Mouse (Mus musculus): ENCODE results near the gene Gast.
"Not testable (repeated sequence)": the region's sequence is repeated elsewhere in the genome, so short reads cannot be mapped to it uniquely, and the experiment has no call there.

Gast gene

GRCm38 (mm10) chr11:100361059-100361458 lies 26.9 kb downstream of the Gast start:
- not testable (repeated sequence) for DNase-seq (ENCODE audit: low spot score in 2 of 2)

- DNase-seq (ENCODE audit: low spot score in 2 of 2) = peak; percentile 85 to 88
Measured at GRCm38 (mm10) chr11:100362209-100362978, 28.2 kb downstream of the Gast start.

- peak; percentile 70 to 73 for DNase-seq (ENCODE audit: low spot score in 2 of 2)
Measured at GRCm38 (mm10) chr11:100362979-100363562, 28.9 kb downstream of the Gast start.

GRCm38 (mm10) chr11:100369145-100369544 lies 34.9 kb downstream of the Gast start:
- no peak for DNase-seq (ENCODE audit: low spot score in 2 of 2)

GRCm38 (mm10) chr11:100369822-100370221 lies 35.6 kb downstream of the Gast start:
- no peak for DNase-seq (ENCODE audit: low spot score in 2 of 2)

- no peak for DNase-seq (ENCODE audit: low spot score in 2 of 2)
Measured at GRCm38 (mm10) chr11:100371981-100372558, 37.9 kb downstream of the Gast start.

GRCm38 (mm10) chr11:100375127-100375526 lies 40.9 kb downstream of the Gast start:
- no peak for DNase-seq (ENCODE audit: low spot score in 2 of 2)

- no peak for DNase-seq (ENCODE audit: low spot score in 2 of 2)
Measured at GRCm38 (mm10) chr11:100376005-100376404, 41.8 kb downstream of the Gast start.

GRCm38 (mm10) chr11:100376746-100377389 lies 42.7 kb downstream of the Gast start:
- no peak for DNase-seq (ENCODE audit: low spot score in 2 of 2)

GRCm38 (mm10) chr11:100377989-100378388 lies 43.8 kb downstream of the Gast start:
- DNase-seq (ENCODE audit: low spot score in 2 of 2) = no peak

GRCm38 (mm10) chr11:100378446-100378845 lies 44.2 kb downstream of the Gast start:
- DNase-seq (ENCODE audit: low spot score in 2 of 2) = no peak

- DNase-seq (ENCODE audit: low spot score in 2 of 2) = no peak
Measured at GRCm38 (mm10) chr11:100379311-100379710, 45.1 kb downstream of the Gast start.

GRCm38 (mm10) chr11:100382682-100383081 lies 48.5 kb downstream of the Gast start:
- no peak for DNase-seq (ENCODE audit: low spot score in 2 of 2)

- DNase-seq (ENCODE audit: low spot score in 2 of 2) = no peak
Measured at GRCm38 (mm10) chr11:100385016-100385415, 50.8 kb downstream of the Gast start.

- no peak for DNase-seq (ENCODE audit: low spot score in 2 of 2)
Measured at GRCm38 (mm10) chr11:100386586-100386985, 52.4 kb downstream of the Gast start.
